Mouse (Mus musculus) inflammation-experienced regulatory T-cells, adult 6 months (primary cell): ENCODE data around the gene Ankrd22. TPM values are rescaled to one million over a fixed set of nuclear protein-coding genes. Genes with fewer than 3 reads are reported as not detected.
A peak's percentile ranks its signal among the peaks of the same experiment; 100 is the strongest.

Experiments
- ATAC-seq: one replicate; pipeline ENCODE4 v1.8.0; 2017
- polyA plus RNA-seq, 3 experiments: library from polyadenylated mRNA; unstranded; fragments of 100-300 nt; shearing (Covaris generic); gene quantifications; one replicate each; pipeline ENCODE4 v1.2.1; 2017

Gene Ankrd22
- polyA plus RNA-seq, 3 experiments from 2014 or later: not detected

DNA sequence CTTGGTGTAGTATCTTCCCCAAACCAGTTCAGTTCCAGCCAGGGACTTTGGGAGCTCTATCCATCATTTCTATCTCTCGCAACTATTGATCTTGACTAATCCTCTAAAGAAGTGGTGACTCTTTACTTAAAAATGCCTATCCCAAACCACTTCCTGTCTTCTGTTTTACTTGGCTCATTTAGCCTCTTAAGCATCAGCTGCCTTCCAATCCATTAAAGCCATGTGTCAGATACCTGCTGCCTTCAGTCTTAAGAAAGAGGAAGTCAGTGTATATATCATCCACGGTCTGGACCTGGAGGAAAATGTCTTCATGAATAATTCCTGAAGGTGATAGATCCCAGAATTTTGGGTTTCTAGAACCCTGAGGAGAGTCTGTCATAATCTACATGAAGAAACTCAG, 14.5 kb upstream of the Ankrd22 start:
- peak; percentile 65 for ATAC-seq

DNA sequence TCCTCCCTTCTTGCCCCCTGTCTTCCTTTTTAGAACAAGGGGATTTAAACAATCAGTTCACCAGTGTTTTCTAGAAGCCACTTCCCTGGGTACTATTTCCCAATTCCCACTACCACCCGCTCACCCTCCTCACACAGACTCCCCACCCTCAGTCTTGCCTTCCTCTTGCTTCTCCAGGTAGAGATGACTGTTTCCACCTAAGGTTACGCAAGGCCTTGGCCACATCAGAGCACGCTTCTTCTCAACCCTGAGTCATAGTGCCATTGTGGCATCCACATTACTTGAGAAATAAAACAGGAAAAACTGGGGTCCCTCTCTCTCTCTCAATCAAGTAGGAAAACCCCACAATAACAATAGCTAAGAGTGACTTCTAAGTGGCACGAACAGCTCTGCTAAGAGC, 13.3 kb upstream of the Ankrd22 start:
- ATAC-seq: no peak

DNA sequence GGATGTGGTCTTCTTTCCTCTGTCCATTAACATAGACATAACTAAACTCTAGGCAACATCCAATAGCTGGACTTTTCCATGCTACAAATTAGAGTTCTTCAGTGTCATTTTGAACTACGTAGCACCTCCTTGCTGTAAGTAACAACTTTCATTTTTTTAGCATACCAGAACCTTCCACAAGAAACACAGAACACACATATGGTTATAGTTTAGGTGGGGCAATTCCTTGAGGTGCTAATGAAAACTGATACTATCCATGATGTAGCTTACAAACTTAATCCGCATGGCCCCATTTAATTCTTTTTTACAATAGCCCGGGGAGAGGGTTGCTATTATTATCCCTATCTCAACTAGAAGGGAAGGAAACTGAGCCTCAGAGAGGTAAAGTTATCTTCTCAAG, 8.2 kb upstream of the Ankrd22 start:
- no peak for ATAC-seq

- ATAC-seq: no peak
Observed at GRCm38 (mm10) chr19:34171167-34171566, 5.3 kb upstream of the Ankrd22 start.

DNA sequence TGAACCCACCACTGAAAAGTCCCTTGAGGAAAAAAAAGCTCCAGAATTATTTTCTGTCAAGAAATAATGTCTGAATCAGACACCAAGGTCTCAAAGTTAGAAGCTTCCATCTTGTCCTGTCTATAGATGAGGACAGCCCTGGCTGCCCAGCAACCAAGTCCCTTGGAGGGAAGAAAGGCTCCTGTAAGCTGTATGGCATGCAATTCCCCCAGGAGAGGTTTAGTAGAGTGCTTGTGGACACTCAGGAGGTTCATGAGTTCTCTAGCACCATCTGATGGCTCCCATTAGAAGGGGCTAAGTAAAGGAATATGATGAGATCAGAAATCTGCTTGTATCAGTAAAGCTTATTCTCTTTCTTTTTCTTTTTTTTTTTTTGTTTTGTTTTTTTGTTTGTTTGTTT, 3.3 kb upstream of the Ankrd22 start:
- ATAC-seq: no peak

- peak; percentile 69 for ATAC-seq
Observed at GRCm38 (mm10) chr19:34167896-34168661, 2.2 kb upstream of the Ankrd22 start.

DNA sequence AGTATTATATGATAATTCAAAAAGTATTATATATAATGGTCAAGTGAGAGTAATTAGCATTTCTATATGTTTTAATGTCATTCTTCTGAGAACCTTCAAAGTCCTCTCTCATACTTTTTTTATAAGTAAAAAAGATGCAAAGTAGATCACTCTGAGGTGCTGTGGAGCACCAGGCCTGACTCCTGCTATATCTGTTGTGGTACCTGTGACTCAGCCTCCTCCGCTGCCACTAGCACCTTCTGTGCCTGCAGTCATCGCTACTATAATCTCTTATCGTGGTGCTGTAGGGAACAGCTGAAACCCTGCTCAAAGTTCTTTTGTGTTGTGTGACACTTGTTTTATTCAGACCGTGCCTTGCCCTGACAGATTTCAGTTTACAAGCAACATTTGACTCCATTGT, 533 bp upstream of the Ankrd22 start:
- ATAC-seq: no peak

- ATAC-seq: peak; percentile 43
Observed at GRCm38 (mm10) chr19:34162693-34163092, 3.2 kb downstream of the Ankrd22 start.

- ATAC-seq: no peak
Observed at GRCm38 (mm10) chr19:34153263-34154144, 12.3 kb downstream of the Ankrd22 start.

DNA sequence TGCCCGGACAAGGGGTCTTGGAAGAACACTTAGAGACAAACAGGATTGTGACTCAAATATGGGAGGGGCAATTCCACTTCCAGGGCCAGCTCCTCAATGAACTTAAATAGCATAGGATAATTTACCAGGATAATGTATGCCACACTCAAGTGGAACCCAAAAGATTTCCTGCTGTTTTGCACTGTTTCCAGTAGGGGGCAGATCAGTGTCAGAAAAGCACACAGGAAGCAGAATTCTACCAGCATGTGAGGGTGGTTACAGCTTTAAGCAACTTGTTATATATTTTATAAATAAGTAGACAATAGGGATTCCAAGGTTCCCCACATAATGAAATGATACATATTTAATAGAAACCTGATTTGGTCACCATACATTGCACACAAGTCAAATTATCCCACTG, 13.9 kb downstream of the Ankrd22 start:
- peak; percentile 82 for ATAC-seq

DNA sequence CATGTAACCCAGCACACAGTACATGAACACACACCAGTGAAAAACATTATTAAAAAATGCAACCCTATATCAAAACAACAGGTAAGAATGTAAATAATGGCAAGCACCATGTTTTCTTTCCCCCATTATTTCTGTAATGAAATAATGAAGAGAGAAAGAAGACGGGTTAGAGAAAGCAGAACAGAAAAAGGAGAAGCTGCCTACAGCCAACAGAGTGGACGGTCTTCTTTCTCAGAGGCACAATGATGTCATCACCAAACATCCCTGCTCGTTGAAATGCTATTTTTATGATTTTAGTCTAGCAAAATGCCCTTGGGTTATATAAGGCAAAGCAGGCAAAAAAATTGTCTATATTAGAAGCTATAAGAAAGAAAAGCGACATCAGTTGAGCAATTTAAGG, 17.4 kb downstream of the Ankrd22 start:
- ATAC-seq: no peak

- ATAC-seq: no peak
Observed at GRCm38 (mm10) chr19:34139431-34140046, 26.3 kb downstream of the Ankrd22 start.

DNA sequence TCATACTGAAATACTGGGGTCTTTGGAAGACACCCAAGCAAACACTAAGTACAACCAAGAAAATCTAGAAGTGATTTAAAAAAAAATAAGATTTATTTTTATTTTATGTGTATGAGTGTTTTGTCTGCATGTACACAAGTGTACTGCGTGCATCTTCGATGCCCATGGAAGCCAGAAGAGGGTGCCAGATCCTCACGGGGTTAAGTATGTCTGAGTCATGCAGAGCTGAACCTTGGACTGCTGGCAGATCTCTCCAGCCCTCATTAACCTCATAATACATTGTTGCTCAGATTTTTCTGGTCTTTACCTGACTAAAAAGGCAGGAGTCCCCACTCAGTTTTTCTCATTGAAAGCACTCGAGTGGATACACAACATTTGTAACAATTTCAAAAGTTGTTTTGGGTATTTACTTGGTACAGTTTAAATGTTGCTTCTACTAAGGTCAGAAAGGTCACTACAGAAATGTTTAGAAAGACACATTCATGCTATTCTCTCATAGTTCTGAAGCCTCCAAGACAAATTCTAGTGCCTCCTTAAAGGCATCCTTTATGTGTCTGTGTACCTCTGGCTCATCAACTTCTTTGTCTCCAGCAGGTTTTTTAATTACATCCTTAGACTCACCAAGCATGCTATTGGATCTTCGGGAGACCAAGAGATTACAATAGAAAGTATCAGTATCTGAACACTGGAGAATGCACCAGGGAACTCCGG, 27.0 kb downstream of the Ankrd22 start:
- ATAC-seq: no peak

GRCm38 (mm10) chr19:34120107-34120731, 45.6 kb downstream of the Ankrd22 start:
- ATAC-seq: peak; percentile 58

- ATAC-seq: peak; percentile 21
Observed at GRCm38 (mm10) chr19:34119653-34120052, 46.2 kb downstream of the Ankrd22 start.

DNA sequence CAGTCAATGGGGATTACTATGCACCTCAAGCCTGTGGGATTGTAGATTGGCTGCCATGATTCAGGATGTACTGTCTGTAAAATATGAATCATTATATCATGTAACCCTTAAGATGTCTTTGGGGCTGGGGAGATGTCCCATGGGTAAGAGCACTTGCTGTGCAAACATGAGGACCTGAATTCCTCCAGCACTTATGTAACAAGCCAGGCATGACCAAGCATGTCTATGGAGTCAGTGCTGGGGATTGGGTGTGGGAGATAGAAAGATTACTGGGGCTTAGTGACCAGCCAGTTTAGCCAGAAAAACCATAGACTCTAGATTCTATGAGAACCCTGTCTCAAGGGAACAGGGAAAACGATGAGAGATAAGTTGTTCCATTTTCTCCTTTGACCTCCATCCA, 46.8 kb downstream of the Ankrd22 start:
- ATAC-seq: no peak

GRCm38 (mm10) chr19:34104841-34105240, 61.0 kb downstream of the Ankrd22 start:
- no peak for ATAC-seq

- no peak for ATAC-seq
Observed at GRCm38 (mm10) chr19:34101888-34102287, 64.0 kb downstream of the Ankrd22 start.

DNA sequence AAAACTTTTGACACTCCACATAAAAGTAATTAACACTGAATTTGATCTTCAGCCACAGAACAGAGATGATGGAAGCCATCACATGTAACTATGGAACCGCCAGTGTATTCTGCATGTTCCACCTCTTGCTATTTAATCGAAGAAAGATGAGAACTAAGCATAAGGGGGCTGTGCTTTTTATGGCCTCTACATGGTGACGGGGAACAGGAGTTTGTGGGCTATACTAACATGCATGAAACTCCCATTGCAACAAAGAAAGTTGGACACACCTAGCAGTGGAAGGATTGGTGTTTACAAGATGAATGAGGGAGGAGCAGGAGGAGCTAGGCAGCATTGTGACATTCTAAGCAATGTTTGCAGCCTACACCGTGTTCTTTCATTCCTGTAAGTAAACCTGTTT, 65.2 kb downstream of the Ankrd22 start, which contains the start of gene Lipm:
Lipm (plus strand) TSS at position 301 of the 400 bp plus-strand sequence.
- no peak for ATAC-seq

GRCm38 (mm10) chr19:34096228-34096627, 69.6 kb downstream of the Ankrd22 start:
- no peak for ATAC-seq

- ATAC-seq: no peak
Observed at GRCm38 (mm10) chr19:34095381-34095780, 70.5 kb downstream of the Ankrd22 start.
